Mouse (Mus musculus) left cerebral cortex, adult 9 months (tissue): ENCODE measurements around the gene Pdx1.

Experiments
- DNase-seq, 2 experiments: peaks; one replicate each; pipeline ENCODE4 v3.0.0; 2022; ENCODE audit warnings: low spot score in 2 of 2

The Pdx1 gene

GRCm38 (mm10) chr5:147269926-147270672 lies at the start of gene Pdx1:
TSS of gene Pdx1 (plus strand) at chr5:147269959.
- no peak for DNase-seq

- DNase-seq: peak; percentile 15 to 71
Measured at GRCm38 (mm10) chr5:147227354-147228112, 42.2 kb upstream of the Pdx1 start.

- DNase-seq: no peak
Measured at GRCm38 (mm10) chr5:147235406-147236309, 34.1 kb upstream of the Pdx1 start.

- DNase-seq: no peak
Measured at GRCm38 (mm10) chr5:147243908-147244307, 25.9 kb upstream of the Pdx1 start.

- no peak for DNase-seq
Measured at GRCm38 (mm10) chr5:147260189-147260588, 9.6 kb upstream of the Pdx1 start.

GRCm38 (mm10) chr5:147260778-147261177 lies 9.0 kb upstream of the Pdx1 start:
- DNase-seq: no peak

- no peak for DNase-seq
Measured at GRCm38 (mm10) chr5:147261899-147262541, 7.7 kb upstream of the Pdx1 start.

- DNase-seq: no peak
Measured at GRCm38 (mm10) chr5:147263945-147264344, 5.8 kb upstream of the Pdx1 start.

- DNase-seq: no peak
Measured at GRCm38 (mm10) chr5:147267434-147267833, 2.3 kb upstream of the Pdx1 start.

- no peak for DNase-seq
Measured at GRCm38 (mm10) chr5:147268728-147269127, 1.0 kb upstream of the Pdx1 start.

GRCm38 (mm10) chr5:147269371-147269770 lies 388 bp upstream of the Pdx1 start:
- DNase-seq: no peak

GRCm38 (mm10) chr5:147270673-147271655 lies 1.2 kb downstream of the Pdx1 start:
- no peak for DNase-seq

- DNase-seq: no peak
Measured at GRCm38 (mm10) chr5:147272046-147272807, 2.5 kb downstream of the Pdx1 start.

- no peak for DNase-seq
Measured at GRCm38 (mm10) chr5:147272808-147273345, 3.1 kb downstream of the Pdx1 start.

GRCm38 (mm10) chr5:147274174-147275141 lies 4.7 kb downstream of the Pdx1 start:
- no peak for DNase-seq

- DNase-seq: no peak
Measured at GRCm38 (mm10) chr5:147275761-147276160, 6.0 kb downstream of the Pdx1 start.

GRCm38 (mm10) chr5:147276701-147277546 lies 7.2 kb downstream of the Pdx1 start:
- no peak for DNase-seq
